Mouse (Mus musculus) left cerebral cortex, postnatal 4 days (tissue): ENCODE results near the gene Ikzf4. TPM values are rescaled to one million over a fixed set of nuclear protein-coding genes. Genes with fewer than 3 reads are reported as not detected.
"Not testable (repeated sequence)": the region's sequence is repeated elsewhere in the genome, so short reads cannot be mapped to it uniquely, and the experiment has no call there.

Source experiments
- DNase-seq: peaks from one replicate; pipeline ENCODE4 v3.0.0-alpha.2; 2022
- intact Hi-C: fragments of 180-260 bp; cut with DNase I; formaldehyde crosslinking; loops from one replicate; pipeline ENCODE4 v1.15.1; 2025
- total RNA-seq, 2 experiments: library from RNA; stranded (reverse); gene quantifications; 2 replicates each; pipeline ENCODE4 v1.2.3; 2021

Gene Ikzf4
- total RNA-seq, 2 experiments from 2014 or later: 25.0 to 30.7 TPM

GRCm38 (mm10) chr10:128613820-128614219, 32.0 kb downstream of the Ikzf4 start:
- intact Hi-C loops: loop anchor here (5.0 kb wide), 1 partner anchor 57 kb away; no protein-coding TSS in a partner anchor
- not testable (repeated sequence) for DNase-seq

DNA sequence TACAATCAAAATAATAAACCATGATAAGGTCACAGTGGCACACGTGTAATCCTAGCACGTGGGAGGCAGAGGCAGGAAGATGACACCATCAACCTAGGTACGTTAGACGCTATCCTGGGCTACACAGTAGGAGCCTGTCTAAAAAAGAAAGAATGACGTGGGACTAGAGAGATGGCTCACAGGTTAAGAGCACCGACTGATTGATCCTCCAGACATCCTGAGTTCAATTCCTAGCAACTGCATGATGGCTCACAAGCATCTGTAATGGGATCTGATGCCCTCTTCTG, 32.7 kb downstream of the Ikzf4 start:
- intact Hi-C loops: loop anchor here (5.0 kb wide), 1 partner anchor 56 kb away; no protein-coding TSS in a partner anchor

DNA sequence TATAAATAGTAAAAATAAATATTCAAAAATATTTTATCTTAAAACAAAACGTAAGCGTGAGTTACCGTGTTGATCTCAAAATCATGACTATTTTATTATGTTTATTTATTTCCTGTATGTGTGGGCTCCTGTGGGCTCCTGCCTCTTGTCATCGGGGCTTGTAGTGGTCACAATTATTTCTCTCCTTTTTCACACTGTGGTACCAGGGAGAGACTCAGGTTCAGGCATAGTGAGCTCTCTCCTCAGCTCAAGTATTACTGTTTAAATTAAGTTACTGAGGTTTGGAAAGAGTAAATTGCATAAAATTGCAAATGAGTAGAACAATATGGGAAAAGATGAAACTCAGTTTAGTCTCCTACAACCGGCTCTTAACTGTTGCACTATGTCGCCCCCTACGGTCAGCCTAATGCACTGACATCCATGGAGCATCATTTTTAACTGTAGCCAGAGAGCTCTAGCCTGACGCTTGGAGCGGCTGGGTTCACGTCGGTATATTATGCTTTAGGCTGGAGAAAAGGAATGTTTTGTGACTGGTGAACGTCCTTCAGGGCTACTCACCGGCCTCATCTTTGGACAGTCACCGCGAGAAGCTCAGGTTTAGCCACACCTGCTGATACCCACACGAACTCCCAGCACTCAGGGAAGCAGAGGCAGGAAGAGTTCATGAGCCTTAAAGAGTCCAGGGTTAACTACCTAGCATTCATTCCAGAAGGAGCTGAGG, 33.2 kb downstream of the Ikzf4 start:
- intact Hi-C loops: loop anchor here (5.0 kb wide), 1 partner anchor 55 kb away; no protein-coding TSS in a partner anchor

More for the DNA sequence above, 32.7 kb downstream of the Ikzf4 start:
- DNase-seq: no peak

GRCm38 (mm10) chr10:128606483-128606882, 39.3 kb downstream of the Ikzf4 start:
- no peak for DNase-seq
- intact Hi-C loops: no loop called here

More for the DNA sequence above, 33.2 kb downstream of the Ikzf4 start:
- peak; percentile 76 for DNase-seq

- intact Hi-C loops: no loop called here
- DNase-seq: no peak
These were observed 43.2 kb downstream of the Ikzf4 start for GRCm38 (mm10) chr10:128602470-128603128.

DNA sequence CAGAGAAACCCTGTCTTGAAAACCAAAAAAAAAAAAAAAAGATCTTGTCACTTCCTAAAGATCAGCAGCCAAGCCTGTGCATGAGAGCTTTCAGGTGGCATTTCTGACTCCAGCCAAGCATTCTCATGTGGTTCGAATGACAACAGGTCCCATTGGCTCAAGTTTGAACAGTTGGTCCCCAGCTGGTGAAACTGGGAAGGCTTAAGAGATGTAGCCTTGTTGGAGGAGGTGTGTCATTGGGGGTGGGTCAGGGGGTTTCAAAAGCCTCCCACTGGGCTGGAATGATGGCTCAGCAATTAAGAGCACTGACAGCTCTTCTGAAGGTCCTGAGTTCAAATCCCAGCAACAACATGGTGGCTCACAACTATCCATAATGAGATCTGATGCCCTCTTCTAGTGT, 44.3 kb downstream of the Ikzf4 start:
- intact Hi-C loops: no loop called here
- no peak for DNase-seq

DNA sequence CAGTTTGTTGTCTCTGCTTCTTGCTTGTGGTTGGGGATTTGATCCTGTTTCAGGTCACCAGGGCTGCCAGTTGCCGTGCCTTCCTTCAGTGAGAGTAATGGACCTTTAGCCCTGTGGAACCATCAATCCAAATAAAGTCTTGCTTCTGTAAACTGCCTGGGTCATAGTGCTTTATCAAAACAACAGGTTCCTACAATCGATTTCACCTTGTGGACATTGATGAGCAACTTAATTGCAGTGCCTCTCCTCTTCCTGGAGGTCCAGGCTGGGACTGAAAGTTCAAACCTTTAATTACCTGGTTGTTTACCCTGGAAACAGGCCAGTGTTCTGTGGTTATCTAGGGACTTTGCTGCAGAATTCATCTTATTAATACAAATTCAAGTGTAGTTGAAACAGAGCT, 47.3 kb downstream of the Ikzf4 start:
- DNase-seq: no peak
- intact Hi-C loops: no loop called here

DNA sequence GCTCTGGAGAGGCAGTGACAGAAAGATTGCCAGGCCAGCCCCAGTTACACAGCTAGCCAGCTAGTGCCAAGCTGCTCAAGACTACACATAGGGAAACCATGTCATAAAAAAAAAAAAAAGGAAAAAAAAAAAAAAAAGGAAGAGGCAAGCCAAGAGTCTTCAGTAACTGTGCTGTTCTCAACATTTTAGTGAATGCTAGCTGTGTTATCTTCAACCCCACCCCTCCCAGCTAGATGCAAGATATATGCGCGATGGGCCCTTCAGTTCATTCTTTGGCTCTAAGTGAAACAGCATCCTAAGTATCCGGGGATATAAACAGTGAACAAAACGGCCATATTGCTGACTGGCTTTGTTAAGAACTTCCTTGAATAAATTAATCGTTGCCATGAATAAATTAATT, 53.0 kb downstream of the Ikzf4 start:
- intact Hi-C loops: no loop called here
- DNase-seq: no peak

GRCm38 (mm10) chr10:128591436-128591835, 54.4 kb downstream of the Ikzf4 start:
- intact Hi-C loops: no loop called here
- no peak for DNase-seq

DNA sequence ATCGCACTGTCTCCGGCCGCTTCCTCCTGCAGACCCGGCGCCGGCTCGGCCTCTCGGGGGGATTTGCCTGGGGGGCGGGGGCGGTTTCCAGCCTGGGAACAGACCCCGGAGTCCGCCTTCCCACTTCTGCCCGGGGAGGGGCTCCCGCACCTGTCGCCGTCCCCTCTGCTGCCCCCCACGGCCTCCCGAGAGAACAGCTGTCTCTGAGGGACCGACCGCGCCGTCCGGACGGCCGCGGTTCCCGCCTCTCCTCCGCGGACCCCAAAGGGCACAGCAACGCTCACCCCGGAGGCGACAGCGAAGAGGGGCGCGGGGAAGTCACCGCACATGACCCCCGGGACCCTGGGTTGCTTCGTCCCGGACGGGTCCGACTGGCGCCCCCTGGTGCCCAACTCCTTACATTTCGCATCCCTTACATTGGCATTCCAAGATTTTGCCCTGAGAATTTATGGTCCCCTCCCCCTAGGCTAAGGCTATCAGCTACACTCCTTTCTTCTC, 55.5 kb downstream of the Ikzf4 start:
- intact Hi-C loops: no loop called here
- peak; percentile 72 for DNase-seq

- intact Hi-C loops: no loop called here
- DNase-seq: peak; percentile 21
These were observed 56.2 kb downstream of the Ikzf4 start, which contains the start of gene Erbb3 for GRCm38 (mm10) chr10:128589464-128590192. Erbb3 (minus strand) TSS chr10:128589652.

GRCm38 (mm10) chr10:128588775-128589463, 56.9 kb downstream of the Ikzf4 start:
- intact Hi-C loops: no loop called here
- no peak for DNase-seq

- intact Hi-C loops: no loop called here
- no peak for DNase-seq
These were observed 57.7 kb downstream of the Ikzf4 start for GRCm38 (mm10) chr10:128588136-128588535.

DNA sequence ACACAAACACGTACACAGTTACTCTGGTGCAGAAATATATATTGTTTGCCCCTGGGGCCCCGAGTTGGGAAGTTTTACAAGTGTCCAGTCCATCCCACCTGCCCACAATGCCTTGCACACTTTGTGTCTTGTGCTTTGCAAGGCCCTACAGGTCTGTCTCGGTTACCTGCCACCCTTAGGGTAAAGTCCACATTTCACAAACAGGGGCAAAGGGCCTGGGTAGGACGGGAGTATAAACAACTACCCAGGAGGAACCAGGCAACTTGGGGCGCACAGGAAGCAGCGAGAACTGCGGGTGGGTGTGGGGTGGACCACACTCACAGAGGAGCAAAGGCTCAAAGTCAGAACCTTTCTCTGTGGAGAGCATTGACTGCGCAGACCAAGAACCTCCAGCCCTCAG, 58.1 kb downstream of the Ikzf4 start:
- DNase-seq: no peak
- intact Hi-C loops: no loop called here

DNA sequence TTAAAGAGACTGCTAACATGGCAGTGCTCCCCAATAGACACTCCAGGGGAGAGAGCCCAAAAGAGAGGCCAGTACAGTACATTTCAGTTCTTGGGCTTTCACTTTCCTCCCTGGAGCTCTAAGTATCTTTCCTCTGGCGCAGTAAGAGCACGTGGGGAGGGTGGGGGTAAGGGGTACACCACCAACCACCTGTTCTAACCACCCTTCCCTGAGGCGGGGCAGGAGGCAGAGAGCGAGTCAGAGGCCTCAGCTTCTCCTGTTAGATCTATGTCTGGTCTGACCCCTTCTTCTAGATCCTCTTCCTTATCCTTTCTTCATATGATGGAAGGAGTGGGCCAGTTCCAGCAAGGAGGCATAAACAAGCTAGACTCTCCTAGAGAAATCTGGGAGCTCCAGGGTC, 58.7 kb downstream of the Ikzf4 start:
- intact Hi-C loops: no loop called here
- DNase-seq: no peak

DNA sequence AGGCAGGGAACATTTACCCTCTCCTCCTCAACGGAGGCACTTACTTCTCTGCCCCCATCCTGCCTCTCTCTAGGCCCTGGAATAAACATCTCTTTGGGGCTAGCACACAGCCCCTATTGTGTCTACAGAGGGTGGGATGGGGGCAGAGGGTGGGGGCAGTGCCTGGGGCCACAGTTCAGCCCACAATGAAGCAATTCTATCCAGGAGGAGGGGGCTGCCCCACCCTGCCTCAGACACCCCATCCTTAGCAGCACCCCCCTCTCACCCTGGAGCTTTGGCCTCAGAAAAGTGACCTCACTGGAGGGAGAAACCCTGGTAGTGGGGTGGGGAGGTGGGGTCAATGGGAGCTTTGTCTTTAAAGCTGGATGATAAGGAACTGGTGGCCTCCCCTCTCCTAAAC, 59.2 kb downstream of the Ikzf4 start:
- intact Hi-C loops: no loop called here
- DNase-seq: no peak

DNA sequence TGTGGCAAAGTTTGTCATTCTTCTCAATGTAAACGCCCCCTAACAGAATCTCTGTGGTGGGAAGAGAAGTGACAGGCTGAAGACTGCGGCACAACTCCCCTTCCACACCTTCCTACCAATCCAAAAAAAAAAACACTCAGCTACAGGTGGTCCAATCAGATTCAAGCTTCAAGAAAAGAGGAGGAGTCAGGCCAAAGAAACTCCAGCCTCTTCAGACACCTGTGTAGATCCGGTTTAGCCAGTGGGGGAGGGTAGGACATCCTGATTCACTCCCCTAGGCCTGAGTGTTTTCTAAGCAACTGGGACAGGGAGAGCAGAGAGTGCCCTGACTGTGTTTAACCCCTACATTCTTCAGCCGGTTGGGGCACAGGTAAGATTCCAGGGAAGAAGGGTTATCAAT, 61.4 kb downstream of the Ikzf4 start:
- intact Hi-C loops: no loop called here
- DNase-seq: no peak

DNA sequence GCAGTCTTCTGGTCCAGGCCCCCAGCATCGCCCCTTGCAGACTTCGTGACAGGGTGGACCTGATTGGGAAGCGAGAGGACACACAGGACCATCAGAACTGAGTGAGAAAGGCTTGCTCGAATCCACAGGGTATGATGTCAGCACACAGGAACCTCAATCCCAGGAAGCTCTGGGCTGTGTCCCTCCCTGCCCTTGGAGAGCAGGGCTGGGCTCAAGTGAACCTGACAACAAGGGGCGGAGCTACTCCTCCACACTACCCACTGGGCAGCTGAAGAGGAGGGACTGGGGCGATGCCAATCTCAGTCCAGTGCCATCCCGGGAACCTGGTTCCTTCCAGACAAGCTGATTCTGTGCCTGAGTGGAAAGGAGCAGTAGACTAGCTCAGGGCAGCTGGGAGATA, 62.1 kb downstream of the Ikzf4 start:
- intact Hi-C loops: no loop called here
- DNase-seq: peak; percentile 24
